Mouse (Mus musculus) kidney, adult 2 months (tissue): Measurements from ENCODE around the gene A430005L14Rik.

Experiments
- CTCF ChIP-seq: fragments of 200-500 bp; conservative IDR thresholded peaks from 2 replicates; pipeline ENCODE4 v1.5.1; 2011; ENCODE audit warnings: low read depth, mild to moderate bottlenecking, control low read depth, low read length, moderate library complexity, mixed read lengths; ENCODE audit not compliant: insufficient read depth, insufficient read length
- POLR2A ChIP-seq: fragments of 200-500 bp; IDR thresholded peaks from one replicate; pipeline ENCODE4 v1.6.1; 2011; ENCODE audit warnings: low read depth, low read length, control low read depth

DNA sequence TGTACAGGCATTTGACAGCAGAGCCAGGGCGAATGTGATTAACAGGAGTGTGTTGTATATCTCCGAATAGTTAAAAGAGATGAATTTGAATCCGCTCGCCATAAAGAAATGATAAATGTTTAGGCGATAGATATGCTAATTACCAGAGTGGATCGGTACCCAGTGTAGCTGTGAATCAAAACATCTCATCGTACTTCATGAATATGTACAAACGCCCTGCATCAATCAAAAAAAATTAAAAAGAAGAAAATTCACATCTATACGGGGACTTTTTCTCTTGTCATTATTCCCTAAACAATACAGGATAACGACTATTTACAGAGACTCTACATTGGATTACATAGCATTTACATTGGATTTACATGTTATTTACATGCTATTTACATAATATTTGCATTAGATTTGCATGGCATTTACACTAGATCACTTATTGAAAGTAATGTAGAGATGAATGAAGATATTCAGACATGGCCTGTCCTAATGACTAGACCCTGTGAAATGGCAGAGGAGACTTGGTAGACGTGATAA lies 28.2 kb upstream of the A430005L14Rik start:
- TF ChIP-seq CTCF (no peak), POLR2A (no peak)
